25 mouse cellular contexts compared by ENCODE assay signal in the genomic region with DNA sequence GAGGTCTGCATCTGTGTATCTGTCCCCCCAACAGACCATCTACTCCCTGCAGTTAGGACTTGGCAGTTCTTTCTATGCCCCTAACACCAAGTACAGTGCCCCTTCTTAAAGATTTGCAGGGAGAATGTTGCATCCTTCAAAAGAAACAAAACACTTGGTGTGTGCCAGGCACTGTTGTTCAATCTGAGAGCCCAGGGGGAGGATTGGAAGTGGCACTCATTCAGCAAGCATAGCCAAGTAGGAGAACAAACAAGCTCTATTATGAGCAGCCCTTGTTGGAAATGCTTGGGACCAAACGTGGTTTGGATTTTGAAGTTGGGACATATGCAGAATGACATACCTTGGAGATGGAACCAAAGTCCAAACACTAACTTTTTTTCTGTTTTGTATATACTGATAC. TPM values are rescaled to one million over a fixed set of nuclear protein-coding genes. Genes with fewer than 3 reads are reported as not detected.
A peak's percentile ranks its signal among the peaks of the same experiment; 100 is the strongest.
DNase-seq lines count a peak whose midpoint lies in the region; ATAC-seq and TF ChIP-seq lines count a peak whose summit lies in the region.
"Had no signal": no experiment of that assay in that cellular context is flagged by ENCODE, and none has a peak within 500 bp of the region (broad histone marks: within the 10 kb centered on the region; RNA-seq: fewer than 3 reads in every experiment).

No protein-coding gene starts in this region.

- H3K27ac ChIP-seq in forebrain, embryonic 13.5 days = peak overlapping the region; percentile 40; the same call in 1 of the 2 replicates
- no peak overlapping the region for H3K27ac ChIP-seq in forebrain, embryonic 11.5 days (ENCODE audit: low read depth, low read length)
- H3K27ac ChIP-seq in layer of hippocampus, adult 2 months = peak overlapping the region; percentile 76
- 0 out of 2 replicates have a peak overlapping the region, but pooled peaks have one; percentile 24 for H3K27ac ChIP-seq in forebrain, embryonic 16.5 days (ENCODE audit: low read length)
- H3K27ac ChIP-seq in embryonic facial prominence, embryonic 10.5 days (replicated peaks) = no peak overlapping the region
- H3K27ac ChIP-seq: heart, adult 2 months; heart, embryonic 15.5 days; hindbrain, embryonic 13.5 days; hindbrain, postnatal 0 days had no signal

- no peak overlapping the region for H3K4me3 ChIP-seq in forebrain, embryonic 13.5 days
- no peak overlapping the region for H3K4me3 ChIP-seq in forebrain, embryonic 11.5 days (ENCODE audit: low read depth, low read length)
- no peak overlapping the region for H3K4me3 ChIP-seq in layer of hippocampus, adult 2 months
- H3K4me3 ChIP-seq in forebrain, embryonic 16.5 days (replicated peaks; ENCODE audit: low read length) = no peak overlapping the region
- H3K4me3 ChIP-seq in embryonic facial prominence, embryonic 10.5 days = no peak overlapping the region
- H3K4me3 ChIP-seq: heart, adult 2 months; heart, embryonic 15.5 days; hindbrain, embryonic 13.5 days had no signal

- no peak overlapping the region for H3K4me2 ChIP-seq in forebrain, embryonic 13.5 days
- H3K4me2 ChIP-seq in forebrain, embryonic 11.5 days (ENCODE audit: low read depth, low read length, severe bottlenecking) = no peak overlapping the region
- H3K4me2 ChIP-seq in forebrain, embryonic 16.5 days (ENCODE audit: low read length) = no peak overlapping the region
- H3K4me2 ChIP-seq: heart, embryonic 11.5 days; heart, embryonic 15.5 days; hindbrain, embryonic 13.5 days had no signal

- 48% methylated on average over 1 of the region's 1 CpGs for WGBS in forebrain, embryonic 13.5 days
- WGBS in forebrain, embryonic 11.5 days = 71% methylated on average over 1 of the region's 1 CpGs
- 15% methylated on average over 1 of the region's 1 CpGs for WGBS in forebrain, embryonic 16.5 days
- WGBS in embryonic facial prominence, embryonic 10.5 days = 87% methylated on average over 1 of the region's 1 CpGs

- H3K4me1 ChIP-seq in forebrain, embryonic 13.5 days = peaks cover 58% of the 10 kb centered on the region
- H3K4me1 ChIP-seq in forebrain, embryonic 11.5 days (replicated peaks; ENCODE audit: control insufficient read depth, insufficient read depth, low read length) = peaks cover 10% of the 10 kb centered on the region
- H3K4me1 ChIP-seq in forebrain, embryonic 16.5 days (replicated peaks; ENCODE audit: control insufficient read depth, insufficient read depth, low read length) = peaks cover 30% of the 10 kb centered on the region
- H3K4me1 ChIP-seq in embryonic facial prominence, embryonic 10.5 days = peaks cover 21% of the 10 kb centered on the region
- H3K4me1 ChIP-seq: heart, embryonic 15.5 days had no signal

- H3K9ac ChIP-seq in forebrain, embryonic 13.5 days = no peak overlapping the region
- no peak overlapping the region for H3K9ac ChIP-seq in forebrain, embryonic 11.5 days (ENCODE audit: low read length)
- no peak overlapping the region for H3K9ac ChIP-seq in forebrain, embryonic 16.5 days (replicated peaks; ENCODE audit: low read depth, low read length)
- H3K9ac ChIP-seq: heart, embryonic 15.5 days; hindbrain, embryonic 13.5 days had no signal

- no peak for ATAC-seq in forebrain, embryonic 13.5 days
- ATAC-seq in forebrain, embryonic 11.5 days (replicated peaks; ENCODE audit: low FRiP score) = no peak
- no peak for ATAC-seq in forebrain, embryonic 16.5 days
- ATAC-seq: activated CD4-positive, CD25-positive, alpha-beta regulatory T cell, adult 4 months; hindbrain, postnatal 0 days; Patski had no signal

- no peaks in the 10 kb centered on the region for H3K9me3 ChIP-seq in forebrain, embryonic 13.5 days (replicated peaks)
- H3K9me3 ChIP-seq in forebrain, embryonic 11.5 days (ENCODE audit: control insufficient read depth, low read length) = no peaks in the 10 kb centered on the region
- H3K9me3 ChIP-seq in forebrain, embryonic 16.5 days (ENCODE audit: control insufficient read depth, low read length) = no peaks in the 10 kb centered on the region
- no peaks in the 10 kb centered on the region for H3K9me3 ChIP-seq in embryonic facial prominence, embryonic 10.5 days
- H3K9me3 ChIP-seq: heart, embryonic 15.5 days; hindbrain, embryonic 13.5 days had no signal

- H3K36me3 ChIP-seq in forebrain, embryonic 13.5 days (ENCODE audit: poor library complexity, severe bottlenecking) = no peaks in the 10 kb centered on the region
- no peaks in the 10 kb centered on the region for H3K36me3 ChIP-seq in forebrain, embryonic 11.5 days (ENCODE audit: control insufficient read depth, insufficient read depth, low read length)
- H3K36me3 ChIP-seq in forebrain, embryonic 16.5 days (ENCODE audit: control insufficient read depth, insufficient read depth) = no peaks in the 10 kb centered on the region
- no peaks in the 10 kb centered on the region for H3K36me3 ChIP-seq in embryonic facial prominence, embryonic 10.5 days (replicated peaks)
- H3K36me3 ChIP-seq: heart, embryonic 15.5 days; hindbrain, embryonic 13.5 days had no signal

- no peak for DNase-seq in forebrain, embryonic 11.5 days (ENCODE audit: low spot score)
- no peak for DNase-seq in layer of hippocampus, adult 2 months (ENCODE audit: low spot score in 2 of 2)
- DNase-seq in layer of hippocampus, adult 9-10 months (ENCODE audit: low spot score) = no peak
- DNase-seq in embryonic facial prominence, embryonic 10.5 days (ENCODE audit: low spot score) = no peak
- DNase-seq in gastrocnemius, adult 8-10 months (ENCODE audit: low spot score in 2 of 2) = no peak
- DNase-seq: adrenal gland, postnatal 14 days; cerebellum, adult 9-10 months; cerebellum, postnatal 25 days; gastrocnemius, postnatal 10 days; heart, adult 2 months; heart, postnatal 14 days; kidney, adult 11 months had no signal

- no peaks in the 10 kb centered on the region; the same call in 1 of the 2 replicates for H3K27me3 ChIP-seq in forebrain, embryonic 13.5 days
- no peaks in the 10 kb centered on the region for H3K27me3 ChIP-seq in forebrain, embryonic 11.5 days (ENCODE audit: control insufficient read depth, insufficient read depth, low read length)
- H3K27me3 ChIP-seq in forebrain, embryonic 16.5 days (replicated peaks; ENCODE audit: control insufficient read depth, insufficient read depth, low read length) = no peaks in the 10 kb centered on the region
- no peaks in the 10 kb centered on the region for H3K27me3 ChIP-seq in embryonic facial prominence, embryonic 10.5 days (replicated peaks; ENCODE audit: low read depth, poor library complexity, severe bottlenecking)
- H3K27me3 ChIP-seq: CH12.LX; heart, embryonic 15.5 days; hindbrain, embryonic 13.5 days; Patski had no signal

- no peak for TF ChIP-seq CTCF in layer of hippocampus, adult 2 months (conservative IDR thresholded peaks at IDR 0.05)

RNA-seq across cellular contexts. Expression of a gene that starts 49.6 kb away (rescaled TPM):
- 0.25 TPM in 1 of 2 replicates, not detected in the other for polyA plus RNA-seq in forebrain, embryonic 13.5 days (2015; fragmentation: Nextera tagmentation; extraction: Ambion mirVana)
- not detected in 2 replicates for polyA plus RNA-seq in forebrain, embryonic 11.5 days (2014; fragmentation: Nextera tagmentation; extraction: Ambion mirVana)
- under 1 TPM; 0.26 to 0.27 TPM for total RNA-seq in layer of hippocampus, adult 2 months (2021)
- 0.25 TPM in 1 of 2 replicates, not detected in the other for polyA plus RNA-seq in forebrain, embryonic 16.5 days (2015; fragmentation: Nextera tagmentation; extraction: Ambion mirVana)
- polyA plus RNA-seq in embryonic facial prominence, embryonic 10.5 days (2016; fragmentation: Nextera tagmentation; extraction: Ambion mirVana) = 0.06 and 0.13 TPM in 2 replicates
- total RNA-seq in gastrocnemius, adult 8-10 months (2022) = not detected
- total RNA-seq: adrenal gland, adult 18-20 months; gastrocnemius, postnatal 10 days; heart, adult 2 months; heart, postnatal 14 days; hematopoietic stem cell, adult 5-6 weeks had no signal
- polyA plus RNA-seq: activated CD4-positive, CD25-positive, alpha-beta regulatory T cell, adult 4 months; embryonic facial prominence, embryonic 14.5 days; heart, adult 2 months; hindbrain, embryonic 13.5 days; intestine, embryonic 14.5 days; Patski had no signal

Comparison
In these comparisons a context has a peak if more than half of its experiments do, and no peak if none do; other contexts are left out.
1. H3K27ac ChIP-seq: peak in forebrain, embryonic 13.5 days (single experiment), layer of hippocampus, adult 2 months (single experiment) and forebrain, embryonic 16.5 days (single experiment); none in forebrain, embryonic 11.5 days (single experiment) and embryonic facial prominence, embryonic 10.5 days (single experiment).